Mouse (Mus musculus): Measurements from ENCODE around the gene Olfr305.
"Not testable (repeated sequence)": the region's sequence is repeated elsewhere in the genome, so short reads cannot be mapped to it uniquely, and the experiment has no call there.

The Olfr305 gene

DNA sequence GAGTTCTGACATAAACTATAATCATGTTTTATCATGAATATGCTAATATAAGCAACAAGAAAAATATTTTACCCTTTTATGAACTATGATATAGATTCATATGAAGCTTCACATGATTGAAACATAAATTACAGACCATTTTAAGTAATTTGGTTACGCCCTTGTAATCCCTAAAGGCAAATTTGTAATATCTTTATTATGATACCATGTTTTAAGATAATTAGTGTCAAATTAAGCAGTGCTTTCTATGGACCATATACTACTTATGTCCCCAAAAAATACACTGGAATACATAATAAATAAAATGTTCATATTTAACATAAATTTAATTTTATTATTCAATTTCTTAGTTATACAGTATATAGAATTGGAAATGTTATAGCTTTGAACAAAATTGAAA lies at the start of gene Olfr305:
Olfr305 (minus strand) TSS at position 101 of the 400 bp plus-strand sequence.
- no peak for DNase-seq (ENCODE audit: low spot score)

DNA sequence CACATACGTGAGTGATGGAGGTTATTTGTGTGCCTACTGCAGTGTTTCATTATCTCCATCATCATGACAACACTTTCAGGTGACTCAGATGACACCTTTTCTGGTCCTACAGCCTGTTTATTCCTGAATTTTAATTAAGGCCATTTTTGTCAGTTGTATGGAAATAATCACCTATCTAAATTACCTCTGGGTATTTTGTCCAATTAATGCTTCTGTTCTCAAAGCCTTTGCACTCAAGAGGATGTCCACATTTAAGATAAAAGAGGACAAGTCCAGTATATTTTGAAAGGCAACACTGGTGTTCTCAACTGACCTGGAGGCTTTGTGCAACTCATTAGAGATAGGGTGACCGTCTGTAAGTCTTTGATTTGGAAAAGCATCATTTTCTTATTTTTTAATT lies 36.8 kb upstream of the Olfr305 start, which contains the start of gene Olfr301:
Olfr301 (plus strand) TSS at position 301 of the 400 bp plus-strand sequence.
- DNase-seq (ENCODE audit: low spot score) = no peak

DNA sequence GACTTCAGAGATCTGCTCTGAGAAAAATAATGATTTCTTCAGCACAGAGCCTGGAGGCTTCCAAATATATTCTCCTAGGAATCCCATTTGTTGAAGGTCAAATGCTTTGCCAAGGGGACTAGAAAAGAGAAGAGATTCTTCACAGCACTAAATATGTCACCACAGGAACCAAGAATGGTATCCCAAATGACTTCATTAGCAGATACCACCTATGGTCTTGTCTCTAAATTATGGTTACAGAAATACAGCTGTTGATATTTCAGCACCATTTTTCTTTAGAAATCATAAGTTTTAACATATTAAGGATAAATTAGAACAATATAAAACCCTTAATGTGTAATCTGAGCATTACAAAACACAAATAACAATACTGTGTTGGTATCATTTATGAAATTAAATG lies 31.0 kb upstream of the Olfr305 start, which contains the start of gene Olfr303:
Olfr303 (minus strand) TSS at position 101 of the 400 bp plus-strand sequence.
- no peak for DNase-seq (ENCODE audit: low spot score)

DNA sequence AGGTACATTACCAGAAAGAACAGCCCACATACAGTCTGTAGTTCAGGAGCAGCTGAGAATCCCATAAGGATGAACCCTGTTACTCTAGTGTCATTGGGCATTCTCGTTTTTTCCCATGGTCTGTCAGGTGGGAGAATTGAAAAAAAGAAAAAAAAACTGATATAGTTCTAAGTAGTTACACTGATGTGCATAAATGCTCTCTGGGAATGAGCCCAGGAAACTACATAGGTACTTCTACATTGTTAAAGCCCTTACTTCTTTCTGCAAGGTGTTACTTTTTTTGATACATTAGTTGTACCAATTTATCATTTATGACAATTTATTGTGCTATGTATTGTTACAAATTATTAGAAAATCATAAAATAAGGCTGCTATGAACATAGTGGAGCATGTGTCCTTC lies 19.8 kb upstream of the Olfr305 start, which contains the start of gene Olfr304:
Olfr304 (minus strand) TSS at position 101 of the 400 bp plus-strand sequence.
- no peak for DNase-seq (ENCODE audit: low spot score)

DNA sequence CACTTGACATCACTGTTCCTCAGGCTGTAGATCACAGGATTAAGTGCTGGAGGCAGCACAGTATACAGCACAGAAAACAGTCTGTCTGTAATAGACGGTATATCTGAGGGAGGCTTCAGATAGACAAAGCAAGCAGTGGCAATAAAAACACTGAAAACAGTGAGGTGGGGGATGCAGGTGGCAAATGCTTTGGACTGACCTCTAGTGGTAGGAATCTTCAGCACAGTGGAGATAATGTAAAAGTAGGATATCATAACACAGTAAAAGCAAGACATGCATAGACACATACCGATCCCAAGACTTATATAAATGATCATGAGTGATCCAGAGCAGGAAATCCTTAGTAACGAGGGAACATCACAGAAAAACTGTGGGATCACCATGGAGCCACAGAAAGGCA lies 19.0 kb upstream of the Olfr305 start:
- DNase-seq (ENCODE audit: low spot score) = no peak

DNA sequence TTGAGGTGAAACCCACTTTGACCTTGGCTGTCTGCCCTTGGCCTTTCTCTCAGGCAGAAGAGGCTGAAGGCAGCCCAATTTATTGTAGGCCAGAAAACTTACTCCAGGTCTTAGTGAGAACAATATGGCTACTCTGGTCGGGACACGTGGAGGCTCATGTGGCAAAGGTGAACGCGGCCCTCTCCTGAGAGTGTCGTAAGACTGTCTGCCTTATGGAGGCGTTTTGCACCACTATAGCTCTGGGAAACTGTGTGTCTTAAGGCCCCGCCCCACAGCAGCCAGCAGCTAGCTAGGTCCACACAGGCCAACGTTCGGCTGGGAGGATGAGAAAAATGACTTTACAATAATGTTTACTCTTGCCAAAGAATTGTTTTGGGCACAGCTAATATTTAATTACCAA lies 20.4 kb downstream of the Olfr305 start:
- not testable (repeated sequence) for DNase-seq (ENCODE audit: low spot score)

DNA sequence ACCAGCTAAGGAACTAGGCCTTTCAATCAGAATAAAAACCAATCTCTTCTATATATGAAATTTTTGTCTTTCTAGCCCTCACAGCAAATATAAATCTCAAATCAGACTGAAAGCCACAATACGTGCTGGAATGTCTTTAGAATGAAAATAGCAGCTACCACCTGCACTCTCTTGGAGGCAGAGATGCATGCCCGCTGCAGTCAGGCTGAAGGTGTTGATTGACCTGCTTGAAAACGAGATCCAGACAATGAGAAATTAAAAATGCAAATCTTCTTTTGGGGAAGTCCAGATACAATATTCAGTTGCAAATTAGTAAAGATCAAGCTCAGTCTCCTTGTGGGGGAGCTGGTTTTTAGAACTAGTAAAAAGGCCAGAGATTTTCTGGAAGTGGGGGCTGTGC lies 22.5 kb downstream of the Olfr305 start:
- DNase-seq (ENCODE audit: low spot score) = no peak

DNA sequence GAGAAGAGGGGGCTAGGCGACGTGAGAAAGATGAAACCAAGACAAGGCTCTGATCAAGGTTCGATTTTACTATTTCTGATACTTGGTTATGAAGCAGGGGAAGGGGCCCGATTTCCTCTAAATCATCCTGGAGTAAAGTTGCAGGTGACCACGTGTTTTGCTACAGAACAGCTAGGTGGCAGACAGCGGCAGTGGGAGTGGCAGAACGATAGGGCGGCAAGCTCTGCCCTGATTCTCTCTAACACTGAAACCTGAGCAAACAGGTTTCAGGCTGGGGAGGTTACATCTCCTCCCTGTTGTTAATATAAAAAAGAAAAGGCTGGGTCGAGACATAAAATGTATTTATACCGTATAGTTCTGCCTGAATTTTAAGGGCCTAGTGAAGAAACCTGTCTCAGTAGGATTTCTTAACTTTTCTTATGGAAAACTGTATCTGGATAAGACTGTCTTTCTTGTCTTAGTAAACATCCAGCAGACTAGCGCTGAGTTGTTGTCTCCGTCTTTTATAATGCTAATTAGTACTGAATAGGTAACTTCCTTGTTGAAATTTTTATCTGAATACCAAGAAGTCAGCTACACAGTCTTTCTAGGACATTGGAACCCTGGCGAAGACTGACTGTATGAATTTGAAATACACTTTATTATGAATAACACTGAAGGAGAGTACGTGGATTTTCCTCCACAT lies 23.7 kb downstream of the Olfr305 start:
- DNase-seq (ENCODE audit: low spot score) = no peak

DNA sequence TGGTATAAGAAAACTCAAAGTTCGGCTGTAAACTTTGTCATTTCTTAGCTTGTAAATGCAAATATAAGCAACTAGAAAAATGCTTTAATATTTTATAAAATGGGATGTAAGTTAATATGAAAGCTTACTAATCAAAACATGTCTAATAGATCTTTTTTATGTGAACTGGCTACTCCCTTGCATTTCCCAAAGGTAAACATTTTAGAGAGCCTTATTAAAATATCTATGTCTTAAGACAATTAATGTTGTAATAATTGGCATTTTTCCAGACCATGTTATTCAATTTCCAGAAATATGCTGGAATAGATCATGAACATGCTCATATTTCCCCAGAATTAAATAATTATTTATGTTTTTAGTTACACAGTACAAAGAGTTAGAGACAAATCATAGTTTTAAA lies 29.2 kb downstream of the Olfr305 start, which contains the start of gene Olfr307:
Olfr307 (minus strand) TSS at position 101 of the 400 bp plus-strand sequence.
- DNase-seq (ENCODE audit: low spot score) = no peak

DNA sequence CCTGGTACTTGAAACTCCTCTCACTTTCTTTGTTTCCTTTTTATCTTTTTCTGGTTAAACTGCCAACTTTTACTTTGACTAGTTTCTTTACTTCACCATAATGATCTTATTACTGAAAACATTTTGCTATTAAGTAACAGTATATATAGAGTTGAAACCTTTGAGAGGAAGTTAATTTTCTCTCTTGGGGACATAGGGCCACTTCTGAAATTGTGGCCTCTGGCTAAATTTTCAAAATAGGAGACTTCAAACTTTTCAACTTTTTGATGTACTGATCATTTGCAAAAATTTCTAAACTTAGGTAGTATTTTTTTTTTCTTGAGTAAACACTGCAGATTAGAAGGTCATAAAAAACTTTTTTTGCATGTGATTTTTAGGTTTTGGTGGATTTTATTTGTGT lies 41.2 kb downstream of the Olfr305 start, which contains the start of gene Olfr308:
Olfr308 (minus strand) TSS at position 101 of the 400 bp plus-strand sequence.
- no peak for DNase-seq (ENCODE audit: low spot score)

DNA sequence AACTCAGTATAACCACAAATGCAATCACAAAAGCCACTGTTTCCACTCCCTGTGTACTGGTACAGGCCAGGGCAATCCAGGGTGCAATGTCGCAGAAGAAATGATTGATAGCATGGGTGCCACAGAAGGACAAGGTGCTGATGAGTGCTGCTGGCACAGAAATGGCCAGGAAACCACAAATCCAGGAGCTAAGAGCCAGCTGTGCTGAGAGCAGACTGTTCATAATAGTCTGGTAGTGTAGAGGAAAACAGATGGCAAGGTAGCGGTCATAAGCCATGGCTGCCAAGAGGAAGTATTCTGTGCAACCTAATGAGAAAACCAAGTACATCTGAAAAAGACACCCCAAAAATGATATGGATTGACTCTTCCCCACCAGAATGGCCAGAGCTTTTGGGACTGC lies 45.4 kb downstream of the Olfr305 start:
- no peak for DNase-seq (ENCODE audit: low spot score)

DNA sequence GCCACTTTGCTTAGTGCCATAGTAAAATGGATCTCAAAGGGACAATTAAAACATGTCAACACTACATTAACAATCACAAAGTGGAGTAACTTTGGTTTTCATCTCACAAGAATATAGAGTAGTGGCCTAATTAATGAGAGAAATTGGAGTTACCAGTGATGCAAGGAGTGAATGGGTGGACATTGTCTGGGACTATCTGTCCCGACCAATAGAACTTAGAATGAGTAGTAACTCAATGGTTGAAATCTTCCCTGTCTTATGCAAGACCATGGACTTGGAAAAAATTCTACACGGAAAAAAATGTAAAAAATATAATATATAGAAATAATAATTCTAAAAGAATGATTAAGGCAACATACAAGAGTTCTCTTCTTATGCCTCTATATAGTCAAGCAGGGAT lies 53.1 kb downstream of the Olfr305 start, which contains the start of gene Olfr309:
Olfr309 (minus strand) TSS at position 101 of the 400 bp plus-strand sequence.
- no peak for DNase-seq (ENCODE audit: low spot score)
